Mouse (Mus musculus) forebrain, embryonic 12.5 days (tissue): ENCODE measurements around the gene Rptor. TPM values are rescaled to one million over a fixed set of nuclear protein-coding genes. Genes with fewer than 3 reads are reported as not detected.
A peak's percentile ranks its signal among the peaks of the same experiment; 100 is the strongest.

ENCODE experiments used
- ATAC-seq: fragments of 200-750 bp; cut with Nextera tagmentation; 2 replicates; pipeline ENCODE4 v1.8.0; 2017; ENCODE audit warnings: moderate TSS enrichment; ENCODE audit not compliant: low FRiP score
- H3K27ac ChIP-seq: fragments of 300-500 bp; sonication (generic); 2 replicates; pipeline ENCODE4 v1.5.1; 2016; ENCODE audit warnings: mild to moderate bottlenecking
- H3K27me3 ChIP-seq: fragments of 300-500 bp; sonication (generic); 2 replicates; pipeline ENCODE4 v1.6.1; 2016; ENCODE audit warnings: mild to moderate bottlenecking
- H3K36me3 ChIP-seq: fragments of 300-500 bp; sonication (generic); replicated peaks from 2 replicates; pipeline ENCODE4 v1.6.1; 2016; ENCODE audit warnings: mild to moderate bottlenecking
- H3K4me1 ChIP-seq: fragments of 300-500 bp; sonication (generic); 2 replicates; pipeline ENCODE4 v1.6.1; 2016
- H3K4me2 ChIP-seq: fragments of 300-500 bp; sonication (generic); 2 replicates; pipeline ENCODE4 v1.6.1; 2016; ENCODE audit warnings: mild to moderate bottlenecking, moderate library complexity
- H3K4me3 ChIP-seq: fragments of 300-500 bp; sonication (generic); replicated peaks from 2 replicates; pipeline ENCODE4 v1.5.1; 2016; ENCODE audit warnings: mild to moderate bottlenecking
- H3K9ac ChIP-seq: fragments of 300-500 bp; sonication (generic); 2 replicates; pipeline ENCODE4 v1.6.1; 2016; ENCODE audit warnings: mild to moderate bottlenecking
- H3K9me3 ChIP-seq: fragments of 300-500 bp; sonication (generic); 2 replicates; pipeline ENCODE4 v1.6.1; 2016
- WGBS: fragments of 180-500 bp; shearing (Covaris S2); methylation state at CpG from one replicate; pipeline ENCODE4 v1.1.7; 2016; 5-methylcytosine and 5-hydroxymethylcytosine counted together
- polyA plus RNA-seq: library from polyadenylated mRNA; unstranded; fragments of >200 nt; fragmentation: Nextera tagmentation; extraction: Ambion mirVana; gene quantifications from 2 replicates; pipeline ENCODE4 v1.2.1, GENCODE M21; 2016

The Rptor gene
- polyA plus RNA-seq, 1 experiment from 2014 or later, result 16.1 TPM

DNA sequence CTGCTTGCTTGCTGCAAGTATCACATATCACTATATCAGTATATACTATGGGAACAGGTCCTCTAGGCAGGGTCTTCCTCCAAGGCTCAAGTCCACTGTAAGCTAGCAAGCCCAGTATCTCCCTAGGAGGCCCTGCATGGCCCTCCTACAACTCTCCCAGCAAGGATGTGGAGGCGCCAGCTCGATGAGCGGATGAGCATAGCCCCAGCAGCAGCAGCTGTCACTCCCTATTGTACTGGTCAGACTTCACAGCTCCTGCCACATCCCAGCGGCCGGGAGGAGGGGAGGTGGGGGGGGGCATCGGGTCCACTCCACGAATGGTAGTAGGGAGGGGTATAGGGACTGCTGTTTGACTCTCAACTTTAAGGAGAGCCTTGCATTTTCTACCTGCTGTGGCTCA, 200.2 kb downstream of the Rptor start:
- no peak overlapping the region for H3K4me3 ChIP-seq
- H3K36me3 ChIP-seq, result peaks cover 18% of the 10 kb centered on the region
- 0 out of 2 replicates have a peak overlapping the region, but pooled peaks have one; percentile 8 for H3K27ac ChIP-seq
- H3K9ac ChIP-seq, result no peak overlapping the region
- no peaks in the 10 kb centered on the region for H3K9me3 ChIP-seq
- no peaks in the 10 kb centered on the region for H3K27me3 ChIP-seq
- ATAC-seq, result no peak
- no peak overlapping the region for H3K4me2 ChIP-seq
- peaks cover 4% of the 10 kb centered on the region; the same call in 1 of the 2 replicates for H3K4me1 ChIP-seq
- WGBS, result 62% methylated on average over 7 of the region's 7 CpGs

DNA sequence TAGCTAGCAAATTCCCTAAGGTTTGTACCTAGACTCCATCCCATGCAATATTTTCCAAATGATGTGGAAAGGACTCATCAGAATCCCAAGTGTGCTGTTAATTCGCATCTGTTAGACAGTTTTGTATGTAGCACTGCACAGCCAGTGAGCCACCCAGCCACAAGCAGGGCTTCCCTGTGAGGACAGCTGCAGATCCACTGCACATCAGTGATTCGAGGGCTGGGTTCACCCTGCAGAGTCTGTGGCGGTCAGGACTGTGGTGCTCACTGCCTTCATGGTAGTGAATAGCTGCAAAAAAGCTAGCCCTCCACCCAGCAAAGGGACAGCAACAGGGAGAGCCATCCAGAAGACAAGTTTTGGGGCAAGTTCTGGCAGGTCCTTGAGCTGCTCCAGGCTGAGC, 201.7 kb downstream of the Rptor start:
- H3K36me3 ChIP-seq, result peaks cover 16% of the 10 kb centered on the region
- H3K4me2 ChIP-seq, result no peak overlapping the region
- ATAC-seq, result no peak
- no peak overlapping the region for H3K9ac ChIP-seq
- H3K9me3 ChIP-seq, result no peaks in the 10 kb centered on the region
- no peak overlapping the region for H3K27ac ChIP-seq
- H3K4me1 ChIP-seq, result peaks cover 4% of the 10 kb centered on the region; the same call in 1 of the 2 replicates
- H3K4me3 ChIP-seq, result no peak overlapping the region
- no peaks in the 10 kb centered on the region for H3K27me3 ChIP-seq
- 90% methylated on average over 3 of the region's 3 CpGs for WGBS

DNA sequence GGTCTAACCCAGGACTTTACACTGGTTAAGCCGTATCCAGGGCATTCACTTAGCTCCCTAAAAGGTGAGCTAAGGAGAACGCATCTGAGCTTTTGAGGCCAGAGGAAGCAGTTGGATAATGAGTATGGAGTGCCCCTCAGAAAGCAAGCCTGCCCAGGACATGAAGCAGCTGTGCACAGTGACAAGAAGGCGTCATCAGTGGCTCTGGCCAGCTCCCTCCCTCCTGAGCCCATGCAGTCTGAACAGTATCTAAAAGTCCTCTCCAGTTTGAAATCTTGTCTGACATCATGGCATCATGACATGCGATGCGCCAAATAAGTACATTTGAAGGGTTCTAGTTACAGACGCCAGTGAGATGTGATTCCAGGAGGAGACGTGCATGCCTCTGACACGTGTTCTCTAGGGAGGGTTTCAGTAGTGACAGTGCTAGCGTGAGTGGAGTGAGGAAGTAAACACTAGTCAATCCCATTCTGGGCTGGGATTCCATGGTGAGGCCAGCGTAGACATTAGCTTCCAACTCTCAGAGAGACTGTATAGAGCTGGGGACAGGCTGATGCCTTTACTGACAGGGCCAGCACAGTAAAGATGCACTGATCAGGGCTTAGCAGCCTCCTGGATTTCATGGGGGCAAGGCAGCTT, 202.5 kb downstream of the Rptor start:
- Histone ChIP-seq H3K27me3 (no peaks in the 10 kb centered on the region), H3K4me3 (no peak overlapping the region), H3K4me1 (peaks cover 4% of the 10 kb centered on the region; the same call in 1 of the 2 replicates), H3K4me2 (no peak overlapping the region), H3K9me3 (no peaks in the 10 kb centered on the region), H3K36me3 (peaks cover 14% of the 10 kb centered on the region; the same call in 1 of the 2 replicates), H3K27ac (no peak overlapping the region), H3K9ac (no peak overlapping the region)
- no peak for ATAC-seq
- WGBS, result 91% methylated on average over 10 of the region's 10 CpGs

GRCm38 (mm10) chr11:119806539-119806938, 203.8 kb downstream of the Rptor start:
- H3K9ac ChIP-seq, result no peak overlapping the region
- peaks cover 16% of the 10 kb centered on the region; the same call in 1 of the 2 replicates for H3K36me3 ChIP-seq
- no peaks in the 10 kb centered on the region for H3K9me3 ChIP-seq
- no peak overlapping the region for H3K4me2 ChIP-seq
- no peaks in the 10 kb centered on the region for H3K27me3 ChIP-seq
- no peak for ATAC-seq
- 93% methylated on average over 8 of the region's 8 CpGs for WGBS
- no peak overlapping the region for H3K4me3 ChIP-seq
- no peak overlapping the region for H3K27ac ChIP-seq
- peaks cover 4% of the 10 kb centered on the region; the same call in 1 of the 2 replicates for H3K4me1 ChIP-seq

DNA sequence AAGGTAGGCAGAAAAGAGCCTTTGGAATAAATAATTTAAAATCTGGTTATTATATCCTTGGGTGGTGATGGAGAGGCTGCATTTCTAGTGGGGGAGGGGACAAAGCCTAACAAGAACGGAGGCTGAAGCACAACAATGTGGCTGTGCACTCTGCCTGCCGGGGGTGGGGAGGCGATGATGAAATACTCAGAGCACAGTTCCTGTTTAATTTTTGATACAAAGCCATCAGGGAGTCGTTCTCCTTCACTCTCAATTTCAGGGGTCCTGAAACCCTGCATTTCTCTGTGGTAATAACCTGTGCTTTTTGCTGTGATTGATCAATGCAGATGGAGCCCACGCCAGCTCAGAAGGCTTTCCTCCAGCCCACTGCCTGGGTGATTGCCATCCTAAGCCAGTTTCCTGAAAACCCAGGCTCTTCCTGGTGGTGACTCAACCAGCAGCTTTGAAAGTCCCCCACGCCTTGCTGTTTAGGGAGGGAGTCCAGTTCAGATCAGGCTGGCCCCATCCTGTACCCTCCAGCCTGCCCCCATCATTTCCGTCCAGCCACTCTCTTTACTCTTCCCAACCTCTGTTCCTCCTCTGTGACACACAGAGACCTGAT, 204.8 kb downstream of the Rptor start:
- H3K4me3 ChIP-seq, result no peak overlapping the region
- no peaks in the 10 kb centered on the region for H3K9me3 ChIP-seq
- peaks cover 4% of the 10 kb centered on the region; the same call in 1 of the 2 replicates for H3K4me1 ChIP-seq
- peak overlapping the region; percentile 56 for H3K27ac ChIP-seq
- peaks cover 26% of the 10 kb centered on the region for H3K36me3 ChIP-seq
- ATAC-seq, result no peak
- no peaks in the 10 kb centered on the region for H3K27me3 ChIP-seq
- H3K4me2 ChIP-seq, result no peak overlapping the region
- 80% methylated on average over 7 of the region's 7 CpGs for WGBS
- H3K9ac ChIP-seq, result no peak overlapping the region

DNA sequence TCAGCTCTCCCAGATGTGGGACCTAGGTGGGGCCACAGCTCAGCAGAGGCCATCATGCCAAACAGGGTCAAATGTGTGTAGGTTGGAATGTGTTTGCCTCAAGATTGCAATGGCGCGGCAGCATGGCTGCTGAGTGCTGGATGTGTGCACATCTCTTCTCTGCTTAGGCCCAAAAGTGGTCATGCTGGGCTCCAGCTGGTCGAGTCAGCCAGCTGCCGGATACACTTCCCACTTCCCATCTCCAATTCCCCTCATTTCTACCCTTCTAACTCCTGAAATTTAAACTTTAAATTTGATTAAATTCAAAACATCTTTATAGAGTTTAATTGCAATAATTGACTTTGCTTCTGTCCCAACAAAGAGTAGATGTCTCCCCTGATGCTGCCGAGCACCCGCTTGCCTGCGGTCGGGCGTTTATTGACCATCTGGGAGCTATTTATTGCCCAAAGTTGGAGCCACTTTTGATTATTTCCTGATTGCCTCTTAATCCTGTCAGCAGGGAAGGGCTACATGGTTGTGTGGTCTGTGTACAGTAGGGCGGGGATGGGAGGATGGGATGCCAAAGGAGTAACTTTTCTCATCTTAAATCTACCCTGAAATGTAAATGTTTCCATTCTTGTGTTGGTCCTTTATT, 206.1 kb downstream of the Rptor start:
- Histone ChIP-seq H3K36me3 (peaks cover 28% of the 10 kb centered on the region), H3K27ac (no peak overlapping the region)
- WGBS, result 94% methylated on average over 10 of the region's 10 CpGs

GRCm38 (mm10) chr11:119809309-119809708, 206.6 kb downstream of the Rptor start:
- Histone ChIP-seq H3K4me1 (peaks cover 4% of the 10 kb centered on the region; the same call in 1 of the 2 replicates), H3K9ac (no peak overlapping the region), H3K4me2 (no peak overlapping the region), H3K4me3 (no peak overlapping the region), H3K27me3 (no peaks in the 10 kb centered on the region), H3K36me3 (peaks cover 28% of the 10 kb centered on the region), H3K9me3 (no peaks in the 10 kb centered on the region), H3K27ac (no peak overlapping the region)
- no peak for ATAC-seq
- 88% methylated on average over 5 of the region's 5 CpGs for WGBS

More for the DNA sequence above, 206.1 kb downstream of the Rptor start:
- Histone ChIP-seq H3K9me3 (no peaks in the 10 kb centered on the region), H3K4me2 (no peak overlapping the region), H3K4me1 (peaks cover 4% of the 10 kb centered on the region; the same call in 1 of the 2 replicates), H3K4me3 (no peak overlapping the region), H3K27me3 (no peaks in the 10 kb centered on the region), H3K9ac (no peak overlapping the region)
- no peak for ATAC-seq

DNA sequence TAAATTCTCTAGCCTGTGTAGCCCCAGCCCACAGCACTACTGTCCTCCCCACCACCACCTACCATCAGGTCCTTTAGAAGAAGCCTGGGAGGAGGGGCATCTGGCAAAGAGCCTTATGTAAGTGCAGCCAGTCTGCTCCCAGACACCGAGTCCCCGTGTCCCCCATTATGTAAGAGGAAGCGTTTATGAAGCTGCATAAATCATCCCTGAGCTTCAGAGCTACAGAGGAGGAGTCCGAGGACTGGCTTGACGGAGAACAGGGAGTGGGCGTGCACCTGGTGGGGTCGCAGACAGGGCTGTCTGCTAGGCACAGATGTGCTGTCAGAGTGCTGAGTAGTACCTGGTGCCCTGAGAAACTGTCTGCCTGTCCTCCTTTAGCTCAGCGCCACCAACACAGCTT, 208.3 kb downstream of the Rptor start:
- Histone ChIP-seq H3K4me2 (no peak overlapping the region), H3K27ac (0 out of 2 replicates have a peak overlapping the region, but pooled peaks have one; percentile 13), H3K4me3 (no peak overlapping the region), H3K27me3 (no peaks in the 10 kb centered on the region), H3K36me3 (peaks cover 28% of the 10 kb centered on the region), H3K9ac (no peak overlapping the region), H3K9me3 (no peaks in the 10 kb centered on the region), H3K4me1 (peaks cover 4% of the 10 kb centered on the region; the same call in 1 of the 2 replicates)
- ATAC-seq, result no peak
- 87% methylated on average over 8 of the region's 8 CpGs for WGBS

DNA sequence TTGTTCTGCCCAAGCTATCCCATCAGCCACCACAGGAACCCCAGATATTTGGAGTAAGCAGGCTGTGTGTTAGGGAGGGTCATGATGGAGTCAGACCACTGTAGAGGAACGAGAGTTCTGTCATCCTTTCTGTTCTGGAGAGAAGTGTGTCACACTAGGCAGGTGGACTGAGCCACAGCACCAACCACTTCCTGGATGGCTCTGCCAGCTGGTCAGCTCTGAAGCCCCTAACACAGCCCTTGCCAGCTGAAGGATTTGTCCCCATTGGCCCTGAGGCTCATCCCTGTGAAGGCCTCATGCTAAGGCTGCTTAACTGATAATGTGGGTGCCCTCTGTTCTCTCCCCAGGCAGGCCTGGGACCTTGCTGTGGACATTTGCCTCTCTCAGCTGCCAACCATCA, 208.9 kb downstream of the Rptor start:
- H3K4me1 ChIP-seq, result peaks cover 4% of the 10 kb centered on the region; the same call in 1 of the 2 replicates
- ATAC-seq, result no peak
- H3K4me3 ChIP-seq, result no peak overlapping the region
- H3K27ac ChIP-seq, result 0 out of 2 replicates have a peak overlapping the region, but pooled peaks have one; percentile 13
- no peaks in the 10 kb centered on the region for H3K9me3 ChIP-seq
- H3K27me3 ChIP-seq, result no peaks in the 10 kb centered on the region
- peaks cover 28% of the 10 kb centered on the region for H3K36me3 ChIP-seq
- no peak overlapping the region for H3K9ac ChIP-seq
- WGBS, result 100% methylated on average over 1 of the region's 1 CpGs
- no peak overlapping the region for H3K4me2 ChIP-seq

DNA sequence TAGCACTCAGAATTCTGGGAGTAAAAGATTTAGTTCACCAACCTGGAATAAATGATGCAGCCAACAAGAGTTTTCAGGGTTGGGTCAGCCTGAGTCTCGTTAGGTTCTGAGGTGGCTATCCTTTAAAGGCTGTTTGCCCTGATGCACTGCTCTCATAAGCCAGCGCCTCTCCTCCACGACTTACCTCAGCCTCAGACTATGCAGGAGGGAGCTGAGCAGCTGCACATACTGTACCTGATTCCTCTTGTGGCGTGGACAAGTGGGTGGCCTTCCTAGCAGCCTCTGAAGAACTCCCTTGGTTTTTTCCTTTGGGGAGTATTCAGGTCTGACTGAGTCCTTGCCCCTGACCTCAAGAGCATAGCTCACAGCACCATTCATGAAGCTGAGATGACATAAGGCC, 209.4 kb downstream of the Rptor start:
- Histone ChIP-seq H3K4me2 (no peak overlapping the region), H3K9me3 (no peaks in the 10 kb centered on the region), H3K4me1 (peaks cover 2% of the 10 kb centered on the region; the same call in 1 of the 2 replicates), H3K27me3 (no peaks in the 10 kb centered on the region), H3K4me3 (no peak overlapping the region), H3K9ac (no peak overlapping the region), H3K36me3 (peaks cover 31% of the 10 kb centered on the region), H3K27ac (no peak overlapping the region)
- WGBS, result 93% methylated on average over 4 of the region's 4 CpGs
- no peak for ATAC-seq

- no peak overlapping the region for H3K9ac ChIP-seq
- WGBS, result 94% methylated on average over 7 of the region's 7 CpGs
- peaks cover 23% of the 10 kb centered on the region for H3K36me3 ChIP-seq
- ATAC-seq, result no peak
- H3K4me1 ChIP-seq, result peaks cover 5% of the 10 kb centered on the region; the same call in 1 of the 2 replicates
- H3K27ac ChIP-seq, result no peak overlapping the region
- H3K4me2 ChIP-seq, result no peak overlapping the region
- no peaks in the 10 kb centered on the region for H3K9me3 ChIP-seq
- no peak overlapping the region for H3K4me3 ChIP-seq
- H3K27me3 ChIP-seq, result no peaks in the 10 kb centered on the region
Observed at GRCm38 (mm10) chr11:119814035-119814558, 211.4 kb downstream of the Rptor start.

GRCm38 (mm10) chr11:119816798-119817361, 214.2 kb downstream of the Rptor start:
- no peaks in the 10 kb centered on the region for H3K27me3 ChIP-seq
- no peak overlapping the region for H3K4me2 ChIP-seq
- no peak overlapping the region for H3K27ac ChIP-seq
- no peak overlapping the region for H3K9ac ChIP-seq
- H3K9me3 ChIP-seq, result no peaks in the 10 kb centered on the region
- no peak overlapping the region for H3K4me3 ChIP-seq
- 82% methylated on average over 14 of the region's 14 CpGs for WGBS
- peaks cover 6% of the 10 kb centered on the region; the same call in 1 of the 2 replicates for H3K4me1 ChIP-seq
- H3K36me3 ChIP-seq, result peaks cover 19% of the 10 kb centered on the region
- ATAC-seq, result no peak
